Mouse (Mus musculus) lung, embryonic 16.5 days (tissue): ENCODE data around the gene Sox15. TPM values are rescaled to one million over a fixed set of nuclear protein-coding genes. Genes with fewer than 3 reads are reported as not detected.
A peak's percentile ranks its signal among the peaks of the same experiment; 100 is the strongest.

Source experiments
- ATAC-seq: fragments of 200-750 bp; cut with Nextera tagmentation; 2 replicates; pipeline ENCODE4 v1.8.0; 2017; ENCODE audit warnings: low read depth, mild to moderate bottlenecking, moderate library complexity
- H3K27ac ChIP-seq: fragments of 300-500 bp; sonication (generic); 2 replicates; pipeline ENCODE4 v1.5.1; 2014; ENCODE audit warnings: mild to moderate bottlenecking, control low read depth, low read length
- H3K27me3 ChIP-seq: fragments of 300-500 bp; sonication (generic); 2 replicates; pipeline ENCODE4 v1.6.1; 2014; ENCODE audit warnings: low read depth, low read length, mixed read lengths; ENCODE audit not compliant: control insufficient read depth, insufficient read depth
- H3K36me3 ChIP-seq: fragments of 300-500 bp; sonication (generic); 2 replicates; pipeline ENCODE4 v1.6.1; 2014; ENCODE audit warnings: low read length; ENCODE audit not compliant: control insufficient read depth, insufficient read depth
- H3K4me1 ChIP-seq: fragments of 300-500 bp; sonication (generic); replicated peaks from 2 replicates; pipeline ENCODE4 v1.6.1; 2014; ENCODE audit warnings: low read length, mixed read lengths; ENCODE audit not compliant: control insufficient read depth, insufficient read depth
- H3K4me2 ChIP-seq: fragments of 300-500 bp; sonication (generic); 2 replicates; pipeline ENCODE4 v1.6.1; 2014; ENCODE audit warnings: low read depth, low read length, control low read depth
- H3K4me3 ChIP-seq: fragments of 300-500 bp; sonication (generic); 2 replicates; pipeline ENCODE4 v1.5.1; 2014; ENCODE audit warnings: mild to moderate bottlenecking, low read length, control low read depth
- H3K9ac ChIP-seq: fragments of 300-500 bp; sonication (generic); 2 replicates; pipeline ENCODE4 v1.6.1; 2014; ENCODE audit warnings: low read length, control low read depth
- H3K9me3 ChIP-seq: fragments of 300-500 bp; sonication (generic); 2 replicates; pipeline ENCODE4 v1.6.1; 2016; ENCODE audit warnings: low read length; ENCODE audit not compliant: control insufficient read depth
- WGBS: fragments of 180-500 bp; shearing (Covaris S2); extraction: QIAGEN DNeasy Blood & Tissue Kit; methylation state at CpG from one replicate; pipeline ENCODE4 v1.1.7; 2014; 5-methylcytosine and 5-hydroxymethylcytosine counted together
- polyA plus RNA-seq: library from polyadenylated mRNA; unstranded; fragments of >200 nt; fragmentation: Nextera tagmentation; extraction: Ambion mirVana; gene quantifications from 2 replicates; pipeline ENCODE4 v1.2.1, GENCODE M21; 2015

The Sox15 gene
- polyA plus RNA-seq, 1 experiment from 2014 or later, result 0.54 TPM

GRCm38 (mm10) chr11:69682209-69682839 is 27.2 kb downstream of the Sox15 start:
- WGBS, result 14% methylated on average over 24 of the region's 24 CpGs
- no peaks in the 10 kb centered on the region for H3K27me3 ChIP-seq
- no peaks in the 10 kb centered on the region for H3K9me3 ChIP-seq
- peak overlapping the region; percentile 97 for H3K27ac ChIP-seq
- no peak for ATAC-seq
- H3K9ac ChIP-seq, result peak overlapping the region; percentile 92
- peak overlapping the region; percentile 88 for H3K4me3 ChIP-seq
- H3K4me2 ChIP-seq, result peak overlapping the region; percentile 78
- H3K4me1 ChIP-seq, result peaks cover 48% of the 10 kb centered on the region
- H3K36me3 ChIP-seq, result peaks cover 16% of the 10 kb centered on the region

- Histone ChIP-seq H3K4me2 (peak overlapping the region; percentile 78), H3K4me3 (peak overlapping the region; percentile 88), H3K27ac (peak overlapping the region; percentile 97), H3K27me3 (no peaks in the 10 kb centered on the region), H3K4me1 (peaks cover 48% of the 10 kb centered on the region), H3K9me3 (no peaks in the 10 kb centered on the region), H3K36me3 (peaks cover 10% of the 10 kb centered on the region), H3K9ac (peak overlapping the region; percentile 66)
- 11% methylated on average over 12 of the region's 12 CpGs for WGBS
- peak; percentile 46 for ATAC-seq
Measured at GRCm38 (mm10) chr11:69682840-69683533, 27.9 kb downstream of the Sox15 start.

- ATAC-seq, result no peak
- 65% methylated on average over 7 of the region's 7 CpGs for WGBS
- H3K4me1 ChIP-seq, result peaks cover 48% of the 10 kb centered on the region
- H3K27me3 ChIP-seq, result no peaks in the 10 kb centered on the region
- peak overlapping the region; percentile 66 for H3K9ac ChIP-seq
- no peaks in the 10 kb centered on the region for H3K9me3 ChIP-seq
- peak overlapping the region; percentile 78; the same call in 1 of the 2 replicates for H3K4me2 ChIP-seq
- no peak overlapping the region for H3K4me3 ChIP-seq
- peaks cover 4% of the 10 kb centered on the region for H3K36me3 ChIP-seq
- peak overlapping the region; percentile 97 for H3K27ac ChIP-seq
Measured at GRCm38 (mm10) chr11:69683576-69683975, 28.5 kb downstream of the Sox15 start.

- Histone ChIP-seq H3K9me3 (no peaks in the 10 kb centered on the region), H3K27ac (peak overlapping the region; percentile 95; the same call in 1 of the 2 replicates), H3K9ac (no peak overlapping the region), H3K4me2 (no peak overlapping the region), H3K4me3 (no peak overlapping the region), H3K36me3 (0 out of 2 replicates have a peak, but pooled peaks cover 2% of the 10 kb centered on the region), H3K27me3 (no peaks in the 10 kb centered on the region), H3K4me1 (peaks cover 48% of the 10 kb centered on the region)
- WGBS, result 80% methylated on average over 12 of the region's 12 CpGs
- no peak for ATAC-seq
Measured at GRCm38 (mm10) chr11:69684128-69684745, 29.1 kb downstream of the Sox15 start.

DNA sequence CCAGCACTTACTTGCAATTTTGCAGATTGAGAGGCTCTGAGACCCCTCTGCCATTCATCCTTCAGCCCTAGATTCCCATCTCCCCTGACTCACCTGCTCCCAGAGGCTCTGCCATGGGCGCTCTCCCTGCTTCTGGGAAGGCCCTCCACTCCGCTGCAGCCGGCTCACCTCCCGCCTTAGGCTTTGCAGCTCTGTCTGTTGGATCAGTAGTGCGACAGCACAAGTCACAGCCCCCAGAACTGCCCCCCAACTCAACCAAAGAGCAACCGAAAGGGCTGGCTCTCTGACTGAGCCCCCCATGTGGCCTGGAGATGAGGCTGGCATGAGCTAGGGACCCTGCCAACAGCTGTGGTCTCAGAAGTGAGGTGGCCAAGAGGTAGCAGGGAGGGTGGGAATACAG is 29.8 kb downstream of the Sox15 start:
- Histone ChIP-seq H3K4me1 (peaks cover 45% of the 10 kb centered on the region), H3K36me3 (no peaks in the 10 kb centered on the region), H3K27ac (peak overlapping the region; percentile 95), H3K4me3 (no peak overlapping the region), H3K27me3 (no peaks in the 10 kb centered on the region), H3K9me3 (no peaks in the 10 kb centered on the region), H3K4me2 (no peak overlapping the region), H3K9ac (peak overlapping the region; percentile 50)
- 90% methylated on average over 6 of the region's 6 CpGs for WGBS
- no peak for ATAC-seq

- Histone ChIP-seq H3K4me1 (peaks cover 39% of the 10 kb centered on the region), H3K27me3 (no peaks in the 10 kb centered on the region), H3K4me2 (peak within 1 kb of the TSS; percentile 41), H3K4me3 (peak within 1 kb of the TSS; percentile 14; the same call in 1 of the 2 replicates), H3K36me3 (no peaks in the 10 kb centered on the region), H3K9me3 (no peaks in the 10 kb centered on the region), H3K27ac (peak within 1 kb of the TSS; percentile 95), H3K9ac (peak within 1 kb of the TSS; percentile 63)
- ATAC-seq, result peak; percentile 57
- WGBS, result 34% methylated on average over 10 of the region's 10 CpGs
Measured at GRCm38 (mm10) chr11:69685526-69686148, 30.5 kb downstream of the Sox15 start, which contains the start of gene Tnfsf13. Tnfsf13 (minus strand) TSS chr11:69685784.

DNA sequence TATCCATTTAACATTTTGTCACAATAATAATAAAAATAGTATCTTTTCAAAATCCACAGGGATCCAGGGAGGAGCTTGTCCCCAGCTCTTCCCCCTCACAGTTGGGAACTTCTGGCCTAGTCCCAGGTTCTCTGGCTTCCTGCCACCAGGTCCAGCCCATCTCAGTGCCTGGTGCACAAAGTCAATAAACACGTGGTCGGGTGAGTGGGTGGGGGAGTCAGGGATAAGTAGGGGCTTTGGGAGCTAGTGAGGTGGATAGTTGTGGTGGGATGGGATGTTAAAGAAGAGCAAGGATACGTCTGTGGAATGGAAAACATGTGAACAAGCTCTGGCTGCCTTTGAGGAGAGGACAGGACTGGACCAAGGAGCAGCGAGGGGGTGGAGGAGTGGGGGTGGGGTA is 31.3 kb downstream of the Sox15 start:
- 0 out of 2 replicates have a peak overlapping the region, but pooled peaks have one; percentile 2 for H3K4me3 ChIP-seq
- 4% methylated on average over 4 of the region's 4 CpGs for WGBS
- H3K4me1 ChIP-seq, result peaks cover 33% of the 10 kb centered on the region
- no peaks in the 10 kb centered on the region for H3K27me3 ChIP-seq
- H3K27ac ChIP-seq, result peak overlapping the region; percentile 95
- peak overlapping the region; percentile 50 for H3K9ac ChIP-seq
- peak overlapping the region; percentile 24 for H3K4me2 ChIP-seq
- 0 out of 2 replicates have a peak, but pooled peaks have one; percentile 18 for ATAC-seq
- no peaks in the 10 kb centered on the region for H3K36me3 ChIP-seq
- H3K9me3 ChIP-seq, result no peaks in the 10 kb centered on the region

DNA sequence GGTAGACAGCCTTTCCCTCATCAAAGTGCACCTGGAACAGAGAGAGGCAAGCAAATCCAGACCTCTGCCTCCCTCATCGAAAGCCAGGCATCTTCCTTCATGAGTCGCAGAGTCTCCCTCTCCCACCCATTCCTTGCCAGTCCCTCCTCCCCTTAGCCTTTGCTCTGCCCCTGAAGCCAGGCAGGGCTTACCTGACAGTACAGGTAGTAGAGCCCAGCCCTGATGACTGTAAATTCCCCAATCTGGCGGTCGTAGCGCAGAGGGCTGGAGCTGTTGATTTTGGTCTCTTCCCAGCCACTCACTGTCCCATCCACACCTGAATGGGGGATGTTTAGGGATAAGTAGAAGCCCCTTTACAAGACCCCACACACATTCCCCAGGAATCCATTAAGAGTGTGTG is 31.9 kb downstream of the Sox15 start:
- Histone ChIP-seq H3K27me3 (no peaks in the 10 kb centered on the region), H3K9ac (peak overlapping the region; percentile 50), H3K27ac (peak overlapping the region; percentile 95; the same call in 1 of the 2 replicates), H3K4me1 (peaks cover 33% of the 10 kb centered on the region), H3K4me2 (no peak overlapping the region), H3K36me3 (no peaks in the 10 kb centered on the region), H3K4me3 (no peak overlapping the region), H3K9me3 (no peaks in the 10 kb centered on the region)
- WGBS, result 58% methylated on average over 5 of the region's 5 CpGs
- ATAC-seq, result no peak

DNA sequence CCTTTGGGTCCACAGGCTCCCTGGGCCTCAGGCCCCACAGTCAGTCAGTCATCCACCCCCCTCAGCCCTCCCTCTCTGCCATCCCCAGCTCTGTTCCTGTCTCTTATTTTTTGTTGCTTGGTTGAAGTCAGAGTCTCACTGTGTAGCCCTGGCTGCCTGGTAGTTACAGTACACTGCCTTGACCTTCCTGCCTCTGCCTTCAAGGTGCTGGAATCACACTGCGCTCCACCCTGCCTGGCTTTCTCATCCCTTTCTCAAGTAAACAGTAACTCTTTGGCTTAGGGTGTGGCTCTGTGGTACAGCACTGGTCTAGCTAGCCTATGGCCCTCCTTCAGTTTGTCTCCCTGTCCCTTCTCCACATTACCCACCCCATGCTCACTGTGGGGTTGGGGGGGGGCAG is 34.8 kb downstream of the Sox15 start:
- Histone ChIP-seq H3K27ac (no peak overlapping the region), H3K9me3 (no peaks in the 10 kb centered on the region), H3K4me3 (no peak overlapping the region), H3K27me3 (no peaks in the 10 kb centered on the region), H3K36me3 (no peaks in the 10 kb centered on the region), H3K9ac (no peak overlapping the region), H3K4me2 (no peak overlapping the region), H3K4me1 (peaks cover 22% of the 10 kb centered on the region)
- no peak for ATAC-seq
- WGBS, result 84% methylated on average over 1 of the region's 1 CpGs
